Mouse (Mus musculus) forebrain, embryonic 13.5 days (tissue): Measurements from ENCODE around the gene Rab25. TPM values are rescaled to one million over a fixed set of nuclear protein-coding genes. Genes with fewer than 3 reads are reported as not detected.
A peak's percentile ranks its signal among the peaks of the same experiment; 100 is the strongest.

Source experiments
- ATAC-seq: fragments of 200-750 bp; cut with Nextera tagmentation; 2 replicates; pipeline ENCODE4 v1.8.0; 2017
- H3K27ac ChIP-seq: fragments of 300-500 bp; sonication (generic); 2 replicates; pipeline ENCODE4 v1.5.1; 2015; ENCODE audit warnings: inconsistent platforms, mild to moderate bottlenecking, moderate library complexity
- H3K27me3 ChIP-seq: fragments of 300-500 bp; sonication (generic); 2 replicates; pipeline ENCODE4 v1.6.1; 2015; ENCODE audit warnings: mild to moderate bottlenecking, inconsistent platforms
- H3K36me3 ChIP-seq: fragments of 300-500 bp; sonication (generic); 2 replicates; pipeline ENCODE4 v1.6.1; 2015; ENCODE audit warnings: mild to moderate bottlenecking, inconsistent platforms; ENCODE audit not compliant: poor library complexity, severe bottlenecking
- H3K4me1 ChIP-seq: fragments of 300-500 bp; sonication (generic); 2 replicates; pipeline ENCODE4 v1.6.1; 2015; ENCODE audit warnings: inconsistent platforms
- H3K4me2 ChIP-seq: fragments of 300-500 bp; sonication (generic); 2 replicates; pipeline ENCODE4 v1.6.1; 2015; ENCODE audit warnings: inconsistent platforms, mild to moderate bottlenecking, moderate library complexity
- H3K4me3 ChIP-seq: fragments of 300-500 bp; sonication (generic); 2 replicates; pipeline ENCODE4 v1.5.1; 2015; ENCODE audit warnings: mild to moderate bottlenecking, inconsistent platforms
- H3K9ac ChIP-seq: fragments of 300-500 bp; sonication (generic); 2 replicates; pipeline ENCODE4 v1.6.1; 2015; ENCODE audit warnings: mild to moderate bottlenecking, inconsistent platforms
- H3K9me3 ChIP-seq: fragments of 300-500 bp; sonication (generic); replicated peaks from 2 replicates; pipeline ENCODE4 v1.6.1; 2016; ENCODE audit warnings: inconsistent platforms
- WGBS: fragments of 180-500 bp; shearing (Covaris S2); methylation state at CpG from one replicate; pipeline ENCODE4 v1.1.7; 2015; 5-methylcytosine and 5-hydroxymethylcytosine counted together
- polyA plus RNA-seq: library from polyadenylated mRNA; unstranded; fragments of >200 nt; fragmentation: Nextera tagmentation; extraction: Ambion mirVana; gene quantifications from 2 replicates; pipeline ENCODE4 v1.2.1, GENCODE M21; 2015

The Rab25 gene
- polyA plus RNA-seq, 1 experiment from 2014 or later = not detected

- Histone ChIP-seq H3K4me3 (peak overlapping the region; percentile 97), H3K27me3 (no peaks in the 10 kb centered on the region), H3K4me1 (peaks cover 59% of the 10 kb centered on the region), H3K27ac (peak overlapping the region; percentile 99), H3K9ac (peak overlapping the region; percentile 100), H3K36me3 (peaks cover 13% of the 10 kb centered on the region), H3K4me2 (peak overlapping the region; percentile 99), H3K9me3 (no peaks in the 10 kb centered on the region)
- ATAC-seq = no peak
- WGBS = 32% methylated on average over 6 of the region's 7 CpGs
Observed at GRCm38 (mm10) chr3:88529204-88530000, 18.7 kb downstream of the Rab25 start.

DNA sequence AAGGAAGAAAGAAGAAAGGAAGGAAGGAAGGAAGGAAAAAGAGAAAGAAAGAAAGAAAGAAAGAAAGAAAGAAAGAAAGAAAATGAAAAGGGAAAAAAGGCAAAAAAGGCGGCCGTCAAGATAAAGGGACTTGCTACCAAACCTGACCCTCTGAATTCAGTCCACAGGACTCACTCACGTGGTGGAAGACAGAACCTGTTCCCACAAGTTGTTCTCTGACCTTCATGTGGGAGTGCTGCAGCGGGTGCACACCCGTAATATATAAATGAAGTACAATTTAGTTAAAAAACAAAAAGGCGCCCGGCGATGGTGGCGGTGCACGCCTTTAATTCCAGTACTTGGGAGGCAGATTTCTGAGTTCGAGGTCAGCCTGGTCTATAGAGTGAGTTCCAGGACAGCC, 19.5 kb downstream of the Rab25 start:
- Histone ChIP-seq H3K4me1 (peaks cover 60% of the 10 kb centered on the region), H3K4me2 (peak overlapping the region; percentile 99), H3K27ac (peak overlapping the region; percentile 99; the same call in 1 of the 2 replicates), H3K9ac (peak overlapping the region; percentile 100; the same call in 1 of the 2 replicates), H3K27me3 (no peaks in the 10 kb centered on the region), H3K4me3 (no peak overlapping the region), H3K36me3 (peaks cover 18% of the 10 kb centered on the region), H3K9me3 (no peaks in the 10 kb centered on the region)
- WGBS = 81% methylated on average over 11 of the region's 11 CpGs
- no peak for ATAC-seq

- Histone ChIP-seq H3K4me3 (peak overlapping the region; percentile 20), H3K4me2 (peak overlapping the region; percentile 99), H3K9me3 (no peaks in the 10 kb centered on the region), H3K27ac (peak overlapping the region; percentile 78), H3K27me3 (no peaks in the 10 kb centered on the region), H3K4me1 (peaks cover 61% of the 10 kb centered on the region), H3K9ac (peak overlapping the region; percentile 62), H3K36me3 (peaks cover 29% of the 10 kb centered on the region)
- ATAC-seq = no peak
- 28% methylated on average over 8 of the region's 8 CpGs for WGBS
Observed at GRCm38 (mm10) chr3:88527565-88527964, 20.5 kb downstream of the Rab25 start.

DNA sequence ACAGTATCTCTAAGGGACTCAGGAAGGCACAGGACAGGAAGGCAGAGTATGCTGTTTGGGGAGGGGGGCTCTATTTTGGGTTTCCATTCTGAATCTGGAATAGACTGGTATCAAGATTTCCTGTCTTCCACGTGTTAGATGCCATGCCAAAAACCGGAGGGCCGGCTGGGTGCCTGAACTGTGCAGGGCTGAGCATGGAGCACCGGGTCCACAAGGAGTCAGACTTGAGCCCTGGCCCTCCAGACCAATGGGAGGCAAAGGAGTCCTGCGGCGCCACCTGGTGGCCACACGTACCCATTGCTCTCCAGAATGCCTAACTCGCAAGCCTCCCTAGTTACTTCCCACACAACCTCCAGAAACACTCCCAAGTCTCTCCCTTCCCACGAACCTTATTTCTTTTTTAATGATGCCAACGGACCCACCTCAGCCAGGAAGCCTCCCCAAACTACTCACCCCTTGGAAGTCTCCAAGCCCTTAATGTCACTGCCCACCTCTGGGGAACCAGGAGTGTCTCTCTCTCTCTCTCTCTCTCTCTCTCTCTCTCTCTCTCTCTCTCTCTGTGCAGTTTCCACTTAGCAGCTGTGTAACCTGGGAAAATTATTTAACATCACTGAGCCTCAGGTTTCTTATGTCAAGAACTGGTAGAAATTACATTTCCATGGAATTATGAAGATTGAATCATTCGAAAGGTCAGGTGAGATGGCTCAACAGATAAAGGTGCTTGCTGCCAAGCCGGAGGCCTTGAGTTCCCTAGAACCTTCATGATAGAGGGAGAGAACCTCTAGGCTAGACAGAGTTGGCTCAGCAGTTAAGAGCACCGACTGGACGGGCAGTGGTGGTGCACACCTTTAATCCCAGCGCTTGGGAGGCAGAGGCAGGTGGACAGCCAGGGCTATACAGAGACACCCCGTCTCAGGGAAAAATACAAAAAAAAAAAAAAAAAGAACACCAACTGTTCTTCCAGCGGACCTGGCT, 21.7 kb downstream of the Rab25 start:
- H3K4me3 ChIP-seq = peak overlapping the region; percentile 7; the same call in 1 of the 2 replicates
- peaks cover 61% of the 10 kb centered on the region for H3K4me1 ChIP-seq
- H3K9ac ChIP-seq = peak overlapping the region; percentile 55
- peak; percentile 67 for ATAC-seq
- no peaks in the 10 kb centered on the region for H3K27me3 ChIP-seq
- peaks cover 29% of the 10 kb centered on the region for H3K36me3 ChIP-seq
- H3K9me3 ChIP-seq = no peaks in the 10 kb centered on the region
- peak overlapping the region; percentile 59 for H3K27ac ChIP-seq
- 34% methylated on average over 17 of the region's 17 CpGs for WGBS
- peak overlapping the region; percentile 44 for H3K4me2 ChIP-seq

DNA sequence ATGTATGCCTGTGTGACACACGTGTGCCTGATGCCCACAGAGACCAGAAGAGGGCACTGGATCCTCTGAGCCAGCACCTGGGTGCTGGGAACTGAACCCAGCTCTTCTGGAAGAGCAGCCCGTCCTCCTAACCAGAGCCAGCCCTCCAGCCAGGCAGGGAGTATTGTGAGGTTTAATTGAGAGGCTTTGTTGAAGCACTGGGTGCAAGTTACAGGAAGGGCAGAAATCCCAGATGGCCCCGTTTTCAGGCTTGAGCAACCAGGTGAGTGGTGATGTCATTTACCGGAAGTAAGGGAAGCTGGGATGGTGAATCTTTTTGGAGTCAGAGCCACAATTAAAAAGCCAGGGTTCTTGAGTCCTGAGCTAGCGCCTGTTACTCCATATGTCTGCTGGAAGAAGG, 23.1 kb downstream of the Rab25 start:
- H3K4me1 ChIP-seq = peaks cover 54% of the 10 kb centered on the region

DNA sequence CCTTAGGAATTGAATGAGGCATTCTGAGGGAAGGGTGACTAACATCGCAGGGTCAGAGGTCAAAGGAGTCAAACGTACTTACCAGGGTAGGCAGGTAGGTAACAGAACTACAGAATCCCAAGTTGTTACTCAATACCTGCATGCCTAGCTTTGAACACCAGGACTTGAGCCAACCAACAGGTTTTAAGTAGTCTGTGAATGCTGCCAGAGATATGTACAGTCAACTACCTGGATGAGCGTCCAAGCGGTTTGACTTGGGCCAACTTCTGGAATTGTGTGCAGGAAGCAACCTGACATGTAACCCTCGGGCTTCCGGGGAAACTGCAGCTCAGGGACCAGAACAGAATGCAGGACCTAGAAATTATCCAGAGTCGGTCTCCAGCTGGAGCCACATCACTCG, 25.1 kb downstream of the Rab25 start:
- no peak for ATAC-seq
- H3K9ac ChIP-seq = no peak overlapping the region
- no peak overlapping the region for H3K27ac ChIP-seq
- no peaks in the 10 kb centered on the region for H3K9me3 ChIP-seq
- H3K4me3 ChIP-seq = no peak overlapping the region
- WGBS = 90% methylated on average over 8 of the region's 8 CpGs
- no peak overlapping the region for H3K4me2 ChIP-seq
- H3K36me3 ChIP-seq = peaks cover 29% of the 10 kb centered on the region
- no peaks in the 10 kb centered on the region for H3K27me3 ChIP-seq
- peaks cover 34% of the 10 kb centered on the region for H3K4me1 ChIP-seq

More for the DNA sequence above, 23.1 kb downstream of the Rab25 start:
- Histone ChIP-seq H3K4me3 (no peak overlapping the region), H3K27ac (no peak overlapping the region), H3K4me2 (no peak overlapping the region), H3K9ac (no peak overlapping the region), H3K27me3 (no peaks in the 10 kb centered on the region), H3K9me3 (no peaks in the 10 kb centered on the region), H3K36me3 (peaks cover 29% of the 10 kb centered on the region)
- WGBS = 85% methylated on average over 5 of the region's 5 CpGs
- no peak for ATAC-seq

DNA sequence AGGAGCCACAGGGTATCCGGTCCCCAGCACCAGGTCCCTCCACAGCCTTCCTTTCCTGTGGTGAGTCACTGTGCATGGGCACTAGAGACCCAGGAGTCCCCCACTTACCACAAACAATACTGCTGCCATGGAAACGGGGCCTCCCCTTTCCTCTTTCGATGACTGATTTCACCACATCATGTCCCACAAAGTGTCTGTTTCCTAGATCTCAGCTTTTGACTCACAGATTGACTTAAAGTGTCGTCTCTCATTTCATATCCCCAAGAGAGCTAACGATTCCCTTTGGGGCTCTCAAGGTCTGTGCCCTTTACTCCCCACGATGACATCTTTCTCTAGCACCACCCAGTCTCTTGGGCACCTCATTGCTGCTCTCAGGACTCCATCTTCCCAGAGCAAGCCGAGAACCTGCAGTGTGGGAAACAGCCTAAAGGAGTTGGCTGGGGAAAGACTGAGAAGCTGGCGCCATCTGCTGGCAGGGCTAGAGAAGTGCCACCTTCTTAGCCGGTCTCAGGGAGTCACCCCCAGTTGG, 26.2 kb downstream of the Rab25 start:
- no peak overlapping the region for H3K4me3 ChIP-seq
- peaks cover 22% of the 10 kb centered on the region for H3K4me1 ChIP-seq
- ATAC-seq = peak; percentile 39; the same call in 1 of the 2 replicates
- H3K27me3 ChIP-seq = no peaks in the 10 kb centered on the region
- no peak overlapping the region for H3K4me2 ChIP-seq
- H3K27ac ChIP-seq = no peak overlapping the region
- WGBS = 37% methylated on average over 9 of the region's 9 CpGs
- no peak overlapping the region for H3K9ac ChIP-seq
- peaks cover 29% of the 10 kb centered on the region for H3K36me3 ChIP-seq
- H3K9me3 ChIP-seq = no peaks in the 10 kb centered on the region

- Histone ChIP-seq H3K4me1 (peaks cover 15% of the 10 kb centered on the region), H3K36me3 (peaks cover 29% of the 10 kb centered on the region), H3K27me3 (no peaks in the 10 kb centered on the region), H3K27ac (no peak overlapping the region), H3K9ac (no peak overlapping the region), H3K4me3 (no peak overlapping the region), H3K9me3 (no peaks in the 10 kb centered on the region), H3K4me2 (no peak overlapping the region)
- 89% methylated on average over 6 of the region's 6 CpGs for WGBS
- ATAC-seq = no peak
Observed at GRCm38 (mm10) chr3:88521156-88521555, 26.9 kb downstream of the Rab25 start.

GRCm38 (mm10) chr3:88520078-88520477, 28.0 kb downstream of the Rab25 start:
- no peaks in the 10 kb centered on the region for H3K9me3 ChIP-seq
- 0 out of 2 replicates have a peak, but pooled peaks cover 9% of the 10 kb centered on the region for H3K4me1 ChIP-seq
- WGBS = 84% methylated on average over 2 of the region's 2 CpGs
- no peak for ATAC-seq
- no peak overlapping the region for H3K27ac ChIP-seq
- H3K4me2 ChIP-seq = no peak overlapping the region
- H3K36me3 ChIP-seq = peaks cover 26% of the 10 kb centered on the region
- no peak overlapping the region for H3K4me3 ChIP-seq
- H3K9ac ChIP-seq = no peak overlapping the region
- no peaks in the 10 kb centered on the region for H3K27me3 ChIP-seq

DNA sequence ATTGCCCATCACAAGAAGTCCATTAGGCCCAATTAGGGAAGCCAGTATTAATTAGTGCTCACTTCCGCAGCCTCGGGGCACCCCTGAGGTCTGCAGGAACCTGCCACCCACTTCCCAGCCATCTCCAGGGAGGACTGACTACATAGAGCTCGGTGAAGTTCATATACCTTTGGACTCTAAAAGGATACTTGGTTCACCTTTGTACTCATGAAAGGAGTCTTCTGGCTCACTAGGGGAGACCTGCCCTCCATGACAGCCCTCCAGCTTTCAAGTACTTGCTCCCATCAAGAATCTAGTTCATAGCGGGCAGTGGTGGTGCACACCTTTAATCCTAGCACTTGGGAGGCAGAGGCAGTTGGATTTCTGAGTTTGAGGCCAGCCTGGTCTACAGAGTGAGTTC, 29.7 kb downstream of the Rab25 start:
- Histone ChIP-seq H3K4me1 (0 out of 2 replicates have a peak, but pooled peaks cover 4% of the 10 kb centered on the region), H3K9me3 (no peaks in the 10 kb centered on the region), H3K36me3 (peaks cover 9% of the 10 kb centered on the region), H3K27ac (no peak overlapping the region), H3K27me3 (no peaks in the 10 kb centered on the region), H3K9ac (no peak overlapping the region), H3K4me3 (no peak overlapping the region), H3K4me2 (no peak overlapping the region)
- ATAC-seq = no peak
- 77% methylated on average over 4 of the region's 4 CpGs for WGBS

DNA sequence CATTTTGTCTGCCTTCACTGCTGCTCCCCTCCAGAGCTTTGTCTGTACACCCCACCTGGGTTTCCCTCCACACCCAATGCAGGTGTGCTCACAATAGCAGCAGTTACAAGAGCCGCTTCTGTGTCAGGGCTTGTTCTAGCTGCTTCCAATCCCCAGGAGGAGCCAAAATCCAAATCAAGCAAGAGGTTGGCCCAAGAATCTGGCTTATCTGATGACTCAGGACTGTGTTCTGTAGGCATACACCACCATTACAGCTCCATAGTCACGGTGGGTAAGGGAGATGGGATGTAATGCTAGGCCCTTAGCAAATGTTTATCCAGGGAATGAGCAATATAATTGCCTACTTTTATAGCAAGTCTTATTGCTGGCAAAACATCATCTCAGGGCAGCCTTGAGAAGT, 31.7 kb downstream of the Rab25 start:
- 85% methylated on average over 2 of the region's 2 CpGs for WGBS
- no peak overlapping the region for H3K9ac ChIP-seq
- H3K4me2 ChIP-seq = no peak overlapping the region

GRCm38 (mm10) chr3:88515095-88515386, 33.1 kb downstream of the Rab25 start:
- Histone ChIP-seq H3K4me2 (no peak overlapping the region), H3K9me3 (no peaks in the 10 kb centered on the region), H3K27me3 (no peaks in the 10 kb centered on the region), H3K4me3 (no peak overlapping the region), H3K9ac (no peak overlapping the region), H3K4me1 (peaks cover 32% of the 10 kb centered on the region), H3K27ac (no peak overlapping the region), H3K36me3 (no peaks in the 10 kb centered on the region)
- ATAC-seq = no peak
- 100% methylated on average over 2 of the region's 2 CpGs for WGBS

More for the DNA sequence above, 31.7 kb downstream of the Rab25 start:
- Histone ChIP-seq H3K27ac (no peak overlapping the region), H3K4me3 (no peak overlapping the region), H3K27me3 (no peaks in the 10 kb centered on the region), H3K36me3 (no peaks in the 10 kb centered on the region), H3K9me3 (no peaks in the 10 kb centered on the region), H3K4me1 (peaks cover 23% of the 10 kb centered on the region)
- no peak for ATAC-seq
